18 mouse cellular contexts compared by ENCODE assay signal in genomic region chr3:65925058-65925740, GRCm38 (mm10). TPM values are rescaled to one million over a fixed set of nuclear protein-coding genes. Genes with fewer than 3 reads are reported as not detected.
A peak's percentile ranks its signal among the peaks of the same experiment; 100 is the strongest.
DNase-seq lines count a peak whose midpoint lies in the region; ATAC-seq and TF ChIP-seq lines count a peak whose summit lies in the region.
"Had no signal": no experiment of that assay in that cellular context is flagged by ENCODE, and none has a peak within 500 bp of the region (broad histone marks: within the 10 kb centered on the region; RNA-seq: fewer than 3 reads in every experiment).

No protein-coding gene starts in this region.

- H3K27me3 ChIP-seq in liver, adult 2 months (ENCODE audit: control insufficient read depth, insufficient read depth, low read length) = no peaks in the 10 kb centered on the region
- H3K27me3 ChIP-seq in liver, embryonic 11.5 days (replicated peaks; ENCODE audit: control insufficient read depth, insufficient read depth, low read length) = no peaks in the 10 kb centered on the region
- no peaks in the 10 kb centered on the region for H3K27me3 ChIP-seq in midbrain, embryonic 11.5 days (ENCODE audit: control insufficient read depth, insufficient read depth, low read length)
- H3K27me3 ChIP-seq: embryonic facial prominence, embryonic 13.5 days; neural tube, embryonic 15.5 days; stomach, embryonic 15.5 days had no signal

- H3K27ac ChIP-seq in liver, adult 2 months (replicated peaks; ENCODE audit: insufficient read depth, low read depth, low read length) = no peak overlapping the region
- no peak overlapping the region for H3K27ac ChIP-seq in liver, embryonic 11.5 days (ENCODE audit: low read depth, low read length)
- H3K27ac ChIP-seq in midbrain, embryonic 11.5 days (ENCODE audit: low read depth, low read length) = no peak overlapping the region
- H3K27ac ChIP-seq: neural tube, embryonic 15.5 days; stomach, embryonic 15.5 days had no signal

- TF ChIP-seq CTCF in liver, adult 2 months (IDR thresholded peaks at IDR 0.05; ENCODE audit: low read depth, low read length) = no peak

- peak; percentile 55 for DNase-seq in adrenal gland, adult 8-10 months
- DNase-seq in adrenal gland, adult 18-20 months (ENCODE audit: low spot score in 2 of 2) = no peak
- peak; percentile 50 for DNase-seq in liver, adult 2 months (ENCODE audit: extremely low read depth, low read depth, low spot score)
- DNase-seq in liver = no peak
- DNase-seq in liver, embryonic 11.5 days (ENCODE audit: low spot score) = no peak
- no peak for DNase-seq in midbrain, embryonic 11.5 days (ENCODE audit: low spot score, missing footprints)
- DNase-seq in right cerebral cortex, adult 18-20 months = no peak
- DNase-seq: cerebellum, adult 2 months; gastrocnemius, postnatal 14 days; kidney, postnatal 10 days; layer of hippocampus, postnatal 36 days; left cerebral cortex, postnatal 4 days had no signal

- H3K36me3 ChIP-seq in liver, adult 2 months (ENCODE audit: control insufficient read depth, insufficient read depth, low read length) = no peaks in the 10 kb centered on the region
- no peaks in the 10 kb centered on the region for H3K36me3 ChIP-seq in liver, embryonic 11.5 days (ENCODE audit: control insufficient read depth, insufficient read depth, low read length)
- no peaks in the 10 kb centered on the region for H3K36me3 ChIP-seq in midbrain, embryonic 11.5 days (ENCODE audit: control insufficient read depth, insufficient read depth, low read length)
- H3K36me3 ChIP-seq: embryonic facial prominence, embryonic 13.5 days; G1E; neural tube, embryonic 15.5 days; stomach, embryonic 15.5 days had no signal

- H3K4me1 ChIP-seq in liver, adult 2 months (ENCODE audit: control insufficient read depth, insufficient read depth, low read length) = peaks cover 11% of the 10 kb centered on the region
- peaks cover 15% of the 10 kb centered on the region for H3K4me1 ChIP-seq in liver, embryonic 11.5 days (replicated peaks; ENCODE audit: control insufficient read depth, insufficient read depth, low read length)
- peaks cover 15% of the 10 kb centered on the region for H3K4me1 ChIP-seq in midbrain, embryonic 11.5 days (ENCODE audit: control insufficient read depth, insufficient read depth, low read length)

- peak; percentile 64 for ATAC-seq in liver, embryonic 11.5 days (replicated peaks; ENCODE audit: low FRiP score)
- no peak for ATAC-seq in midbrain, embryonic 11.5 days (ENCODE audit: low FRiP score)
- no peak for ATAC-seq in monocyte, adult 5-6 weeks (replicated peaks; ENCODE audit: insufficient number of reproducible peaks, low FRiP score, low TSS enrichment, poor library complexity, severe bottlenecking)
- ATAC-seq: hindbrain, embryonic 16.5 days had no signal

- no peaks in the 10 kb centered on the region for H3K9me3 ChIP-seq in liver, embryonic 11.5 days (ENCODE audit: control insufficient read depth, low read length)
- no peaks in the 10 kb centered on the region for H3K9me3 ChIP-seq in midbrain, embryonic 11.5 days (ENCODE audit: control insufficient read depth, low read length)
- H3K9me3 ChIP-seq: embryonic facial prominence, embryonic 13.5 days; G1E; neural tube, embryonic 15.5 days; stomach, embryonic 15.5 days had no signal

- no peak overlapping the region for H3K4me3 ChIP-seq in liver, adult 2 months (ENCODE audit: insufficient read depth, low read depth, low read length)
- no peak overlapping the region for H3K4me3 ChIP-seq in liver, embryonic 11.5 days (ENCODE audit: low read depth, low read length)
- H3K4me3 ChIP-seq in midbrain, embryonic 11.5 days (ENCODE audit: low read depth, low read length) = no peak overlapping the region
- H3K4me3 ChIP-seq: embryonic facial prominence, embryonic 13.5 days; neural tube, embryonic 15.5 days; stomach, embryonic 15.5 days had no signal

- H3K79me2 ChIP-seq in liver, adult 2 months (ENCODE audit: control insufficient read depth, insufficient read depth, low read length) = no peaks in the 10 kb centered on the region

- 47% methylated on average over 5 of the region's 5 CpGs for WGBS in liver, adult 2 months
- 80% methylated on average over 5 of the region's 5 CpGs for WGBS in liver, embryonic 11.5 days
- WGBS in midbrain, embryonic 11.5 days = 81% methylated on average over 5 of the region's 5 CpGs

- no peak for TF ChIP-seq POLR2A in liver, adult 2 months (IDR thresholded peaks at IDR 0.05; ENCODE audit: extremely low read depth, insufficient read depth, low read length)

- H3K4me2 ChIP-seq in liver, embryonic 11.5 days = no peak overlapping the region
- H3K4me2 ChIP-seq in midbrain, embryonic 11.5 days = no peak overlapping the region
- H3K4me2 ChIP-seq: embryonic facial prominence, embryonic 13.5 days; neural tube, embryonic 15.5 days; stomach, embryonic 15.5 days had no signal

- H3K9ac ChIP-seq in liver, adult 2 months (ENCODE audit: low read depth, low read length) = no peak overlapping the region
- H3K9ac ChIP-seq in liver, embryonic 11.5 days (ENCODE audit: low read depth, low read length) = no peak overlapping the region
- no peak overlapping the region for H3K9ac ChIP-seq in midbrain, embryonic 11.5 days (ENCODE audit: low read length)
- H3K9ac ChIP-seq: embryonic facial prominence, embryonic 13.5 days; neural tube, embryonic 15.5 days; stomach, embryonic 15.5 days had no signal

RNA-seq across cellular contexts. Expression of gene Ccnl1, which starts 32.9 kb away (rescaled TPM):
- 10 to 100 TPM; 53.2 to 91.9 (median 84.1) TPM for total RNA-seq in adrenal gland, adult 8-10 months (2022)
- total RNA-seq in adrenal gland, adult 18-20 months (2021) = 100 to 1,000 TPM in 1 of 2 experiments, 10 to 100 TPM in 1; 89.0 to 102 TPM
- total RNA-seq in liver, adult 2 months (2014; rRNA removed) = 49.5 and 55.5 TPM in 2 replicates
- 14.0 and 20.0 TPM in 2 replicates for polyA plus RNA-seq in liver, adult 2 months (2012; rRNA removed)
- 107 TPM in 2 replicates for polyA plus RNA-seq in liver, embryonic 11.5 days (2014; fragmentation: Nextera tagmentation; extraction: Ambion mirVana)
- polyA plus RNA-seq in midbrain, embryonic 11.5 days (2014; fragmentation: Nextera tagmentation; extraction: Ambion mirVana) = 119 and 131 TPM in 2 replicates
- 637 to 1,006 TPM (median 735 TPM) in 3 replicates for total RNA-seq in monocyte, adult 5-6 weeks (2017)

Comparison
In these comparisons a context has a peak if more than half of its experiments do, and no peak if none do; other contexts are left out.
1. DNase-seq: peak in adrenal gland, adult 8-10 months (single experiment) and liver, adult 2 months (single experiment); none in adrenal gland, adult 18-20 months (0 of 2), liver (single experiment), liver, embryonic 11.5 days (single experiment), midbrain, embryonic 11.5 days (single experiment) and right cerebral cortex, adult 18-20 months (single experiment).